Mouse (Mus musculus): Measurements from ENCODE around the gene Gm11437.

DNA sequence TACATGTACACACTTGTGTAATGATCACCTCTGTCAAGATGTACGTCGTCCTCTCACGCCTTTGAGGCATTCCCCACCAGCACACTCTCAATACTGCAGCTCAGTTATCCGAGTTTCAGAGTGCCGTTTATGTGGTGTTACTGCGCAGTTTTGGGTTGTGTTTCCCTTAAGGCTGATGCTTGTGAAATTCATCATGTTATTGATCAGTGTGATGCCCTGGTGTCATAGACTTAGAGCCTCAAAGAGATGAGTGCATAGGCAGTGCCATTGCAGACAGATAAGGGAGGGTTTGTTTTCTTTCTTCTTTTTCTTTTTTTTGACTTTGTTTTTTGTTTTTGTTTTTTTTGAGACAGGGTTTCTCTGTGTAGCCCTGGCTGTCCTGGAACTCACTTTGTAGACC, 43.6 kb upstream of the Gm11437 start:
- TF ChIP-seq CTCF (IDR thresholded peaks at IDR 0.05; ENCODE audit: low read depth, low read length) (no peak), POLR2A (IDR thresholded peaks at IDR 0.05; ENCODE audit: borderline replicate concordance, low read depth, low read length) (no peak)
